Mouse (Mus musculus): ENCODE data around the gene Uty. TPM values are rescaled to one million over a fixed set of nuclear protein-coding genes. Genes with fewer than 3 reads are reported as not detected.

Uty gene
- not detected in 2 replicates for polyA plus RNA-seq (2015; fragmentation: Nextera tagmentation; extraction: Ambion mirVana)

DNA sequence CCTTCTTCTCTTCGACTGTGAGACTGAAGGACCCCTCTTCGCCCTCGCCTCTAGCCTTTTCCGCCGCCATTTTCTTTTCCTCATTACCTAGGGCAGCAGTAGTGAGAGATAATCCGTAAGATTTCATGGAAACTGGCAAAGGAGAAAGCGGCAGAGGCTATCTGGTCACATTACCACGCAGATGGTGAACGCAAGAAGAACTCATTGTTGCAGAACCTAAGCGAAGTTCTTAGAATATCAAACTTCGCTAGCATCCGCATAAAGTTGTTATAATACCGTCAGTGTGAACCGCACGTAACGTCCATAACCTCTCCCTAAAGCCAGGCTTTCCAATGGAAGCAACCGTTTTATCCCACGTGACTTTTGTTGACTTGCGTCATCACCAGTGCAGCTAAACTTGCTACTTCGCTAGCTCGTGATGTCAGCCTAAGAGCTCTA is at the start of gene Uty:
TSS of gene Uty (minus strand) at position 334 of the 438 bp plus-strand sequence.

DNA sequence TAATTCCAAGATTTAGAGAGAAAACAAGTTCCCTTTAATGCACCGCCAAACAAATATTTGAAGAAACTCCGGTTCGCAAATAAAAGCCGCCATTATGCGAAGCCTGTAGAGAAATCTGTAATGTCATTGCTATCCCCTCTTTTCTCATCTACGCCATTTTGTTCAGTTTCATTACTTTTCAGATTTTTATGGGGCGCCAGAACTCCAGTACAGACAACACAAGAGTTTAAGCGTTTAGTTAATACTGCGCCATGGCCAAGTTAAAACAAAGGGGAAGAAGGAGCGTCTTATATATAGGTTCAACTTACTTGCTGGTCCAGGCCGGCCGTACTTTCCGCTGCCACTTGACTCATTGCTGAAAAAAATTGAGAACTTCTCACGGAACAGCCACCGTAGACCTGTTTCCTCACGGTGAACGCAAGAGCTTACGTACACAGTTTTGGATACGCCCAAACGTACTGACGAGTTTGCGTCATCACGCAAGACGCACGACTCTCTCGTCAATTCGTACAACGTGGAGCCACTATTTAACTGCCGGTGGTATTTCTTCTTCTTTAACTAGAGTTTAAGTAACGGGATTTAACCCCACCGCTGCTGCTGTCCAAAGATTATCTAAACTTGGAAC is 40.7 kb upstream of the Uty start, which contains the start of gene Ddx3y:
TSS of gene Ddx3y (minus strand) at position 459 of the 625 bp plus-strand sequence.

Other genes starting within 250 kb of the Uty start
- gene Eif2s3y, start 235.2 kb downstream of the Uty start, polyA plus RNA-seq (2015; fragmentation: Nextera tagmentation; extraction: Ambion mirVana) = 0.17 TPM in 1 of 2 replicates, not detected in the other
- 0.05 TPM in 1 of 2 replicates, not detected in the other for gene Ddx3y, start 40.9 kb upstream of the Uty start, polyA plus RNA-seq (2015; fragmentation: Nextera tagmentation; extraction: Ambion mirVana)
- gene Usp9y, start 214.0 kb upstream of the Uty start, polyA plus RNA-seq (2015; fragmentation: Nextera tagmentation; extraction: Ambion mirVana) = not detected in 2 replicates